Mouse (Mus musculus) thymus, adult 2 months (tissue): ENCODE data around the gene Hdac10.

Experiments used
- CTCF ChIP-seq: fragments of 200-500 bp; IDR thresholded peaks from 2 replicates; pipeline ENCODE4 v1.5.1; 2012; ENCODE audit warnings: mild to moderate bottlenecking, control low read depth, low read length, moderate library complexity, borderline replicate concordance; ENCODE audit not compliant: control insufficient read depth, poor library complexity, insufficient read depth; ENCODE audit errors: extremely low read depth
- POLR2A ChIP-seq: fragments of 200-500 bp; IDR thresholded peaks from 2 replicates; pipeline ENCODE4 v1.6.1; 2012; ENCODE audit warnings: mild to moderate bottlenecking, low read length, control low read depth, moderate library complexity; ENCODE audit not compliant: control insufficient read depth, poor library complexity, insufficient read depth; ENCODE audit errors: extremely low read depth

- TF ChIP-seq CTCF (no peak), POLR2A (no peak)
Measured at GRCm38 (mm10) chr15:89126622-89127021, 1.9 kb downstream of the Hdac10 start.
